Mouse (Mus musculus): Measurements from ENCODE around the gene Arid1b. TPM values are rescaled to one million over a fixed set of nuclear protein-coding genes. Genes with fewer than 3 reads are reported as not detected.

Gene Arid1b
- polyA plus RNA-seq, 1 experiment from 2014 or later, result 20.5 TPM

- Histone ChIP-seq H3K27me3 (ENCODE audit: control insufficient read depth, insufficient read depth, low read length) (no peaks in the 10 kb centered on the region), H3K27ac (no peak overlapping the region), H3K36me3 (replicated peaks; ENCODE audit: control insufficient read depth, insufficient read depth) (no peaks in the 10 kb centered on the region), H3K9me3 (ENCODE audit: control insufficient read depth, low read length) (no peaks in the 10 kb centered on the region), H3K4me1 (replicated peaks; ENCODE audit: control insufficient read depth, insufficient read depth, low read length) (peaks cover 55% of the 10 kb centered on the region), H3K4me2 (replicated peaks) (no peak overlapping the region), H3K9ac (no peak overlapping the region), H3K4me3 (replicated peaks; ENCODE audit: low read length) (no peak overlapping the region)
- DNase-seq (ENCODE audit: low spot score) (no peak), ATAC-seq (ENCODE audit: low FRiP score) (no peak)
- WGBS, result 66% methylated on average over 6 of the region's 6 CpGs
Measured at GRCm38 (mm10) chr17:5210101-5210727, 216.1 kb downstream of the Arid1b start.

GRCm38 (mm10) chr17:5210891-5211290 is 216.8 kb downstream of the Arid1b start:
- Histone ChIP-seq H3K4me1 (replicated peaks; ENCODE audit: control insufficient read depth, insufficient read depth, low read length) (peaks cover 55% of the 10 kb centered on the region), H3K4me3 (replicated peaks; ENCODE audit: low read length) (no peak overlapping the region), H3K9me3 (ENCODE audit: control insufficient read depth, low read length) (no peaks in the 10 kb centered on the region), H3K9ac (no peak overlapping the region), H3K27ac (peak overlapping the region; percentile 83), H3K4me2 (replicated peaks) (no peak overlapping the region), H3K27me3 (ENCODE audit: control insufficient read depth, insufficient read depth, low read length) (no peaks in the 10 kb centered on the region), H3K36me3 (replicated peaks; ENCODE audit: control insufficient read depth, insufficient read depth) (no peaks in the 10 kb centered on the region)
- DNase-seq (ENCODE audit: low spot score) (no peak), ATAC-seq (ENCODE audit: low FRiP score) (no peak)
- WGBS, result 83% methylated on average over 7 of the region's 7 CpGs

- no peaks in the 10 kb centered on the region for H3K9me3 ChIP-seq (ENCODE audit: control insufficient read depth, low read length)
- H3K36me3 ChIP-seq (replicated peaks; ENCODE audit: control insufficient read depth, insufficient read depth), result no peaks in the 10 kb centered on the region
- WGBS, result 14% methylated on average over 12 of the region's 12 CpGs
- H3K4me1 ChIP-seq (replicated peaks; ENCODE audit: control insufficient read depth, insufficient read depth, low read length), result peaks cover 59% of the 10 kb centered on the region
- DNase-seq (ENCODE audit: low spot score) (peak; percentile 74), ATAC-seq (ENCODE audit: low FRiP score) (peak; percentile 68)
- peak overlapping the region; percentile 83 for H3K27ac ChIP-seq
- H3K27me3 ChIP-seq (ENCODE audit: control insufficient read depth, insufficient read depth, low read length), result no peaks in the 10 kb centered on the region
- H3K4me2 ChIP-seq (replicated peaks), result peak overlapping the region; percentile 2; the same call in 1 of the 2 replicates
- peak overlapping the region; percentile 17; the same call in 1 of the 2 replicates for H3K9ac ChIP-seq
- H3K4me3 ChIP-seq (replicated peaks; ENCODE audit: low read length), result no peak overlapping the region
Measured at GRCm38 (mm10) chr17:5212166-5212565, 218.0 kb downstream of the Arid1b start.

- H3K36me3 ChIP-seq (replicated peaks; ENCODE audit: control insufficient read depth, insufficient read depth), result no peaks in the 10 kb centered on the region
- H3K27me3 ChIP-seq (ENCODE audit: control insufficient read depth, insufficient read depth, low read length), result no peaks in the 10 kb centered on the region
- H3K4me3 ChIP-seq (replicated peaks; ENCODE audit: low read length), result no peak overlapping the region
- H3K27ac ChIP-seq, result peak overlapping the region; percentile 84
- H3K9ac ChIP-seq, result 0 out of 2 replicates have a peak overlapping the region, but pooled peaks have one; percentile 14
- ATAC-seq (ENCODE audit: low FRiP score) (no peak), DNase-seq (ENCODE audit: low spot score) (no peak)
- H3K9me3 ChIP-seq (ENCODE audit: control insufficient read depth, low read length), result no peaks in the 10 kb centered on the region
- H3K4me1 ChIP-seq (replicated peaks; ENCODE audit: control insufficient read depth, insufficient read depth, low read length), result peaks cover 64% of the 10 kb centered on the region
- WGBS, result 41% methylated on average over 6 of the region's 6 CpGs
- H3K4me2 ChIP-seq (replicated peaks), result no peak overlapping the region
Measured at GRCm38 (mm10) chr17:5213441-5213840, 219.3 kb downstream of the Arid1b start.

GRCm38 (mm10) chr17:5215352-5215751 is 221.2 kb downstream of the Arid1b start:
- H3K9ac ChIP-seq, result no peak overlapping the region
- no peak for DNase-seq (ENCODE audit: low spot score)
- no peak overlapping the region for H3K27ac ChIP-seq
- WGBS, result 96% methylated on average over 4 of the region's 4 CpGs
- H3K36me3 ChIP-seq (replicated peaks; ENCODE audit: control insufficient read depth, insufficient read depth), result no peaks in the 10 kb centered on the region
- no peaks in the 10 kb centered on the region for H3K27me3 ChIP-seq (ENCODE audit: control insufficient read depth, insufficient read depth, low read length)
- no peak overlapping the region for H3K4me3 ChIP-seq (replicated peaks; ENCODE audit: low read length)
- peaks cover 75% of the 10 kb centered on the region for H3K4me1 ChIP-seq (replicated peaks; ENCODE audit: control insufficient read depth, insufficient read depth, low read length)
- H3K4me2 ChIP-seq (replicated peaks), result no peak overlapping the region
- H3K9me3 ChIP-seq (ENCODE audit: control insufficient read depth, low read length), result no peaks in the 10 kb centered on the region
- no peak for ATAC-seq (ENCODE audit: low FRiP score)

GRCm38 (mm10) chr17:5216965-5217546 is 222.9 kb downstream of the Arid1b start:
- ATAC-seq (ENCODE audit: low FRiP score) (no peak), DNase-seq (ENCODE audit: low spot score) (no peak)
- H3K9ac ChIP-seq, result no peak overlapping the region
- 39% methylated on average over 10 of the region's 10 CpGs for WGBS
- peaks cover 74% of the 10 kb centered on the region for H3K4me1 ChIP-seq (replicated peaks; ENCODE audit: control insufficient read depth, insufficient read depth, low read length)
- no peaks in the 10 kb centered on the region for H3K27me3 ChIP-seq (ENCODE audit: control insufficient read depth, insufficient read depth, low read length)
- H3K36me3 ChIP-seq (replicated peaks; ENCODE audit: control insufficient read depth, insufficient read depth), result no peaks in the 10 kb centered on the region
- H3K4me2 ChIP-seq (replicated peaks), result no peak overlapping the region
- no peak overlapping the region for H3K27ac ChIP-seq
- H3K9me3 ChIP-seq (ENCODE audit: control insufficient read depth, low read length), result no peaks in the 10 kb centered on the region
- no peak overlapping the region for H3K4me3 ChIP-seq (replicated peaks; ENCODE audit: low read length)

- DNase-seq (ENCODE audit: low spot score), result no peak
Measured at GRCm38 (mm10) chr17:5217852-5218845, 224.0 kb downstream of the Arid1b start.

GRCm38 (mm10) chr17:5218955-5219557 is 224.9 kb downstream of the Arid1b start:
- Histone ChIP-seq H3K4me2 (replicated peaks) (no peak overlapping the region), H3K36me3 (replicated peaks; ENCODE audit: control insufficient read depth, insufficient read depth) (no peaks in the 10 kb centered on the region), H3K27ac (no peak overlapping the region), H3K4me1 (replicated peaks; ENCODE audit: control insufficient read depth, insufficient read depth, low read length) (peaks cover 54% of the 10 kb centered on the region), H3K9ac (no peak overlapping the region), H3K9me3 (ENCODE audit: control insufficient read depth, low read length) (no peaks in the 10 kb centered on the region), H3K4me3 (replicated peaks; ENCODE audit: low read length) (no peak overlapping the region), H3K27me3 (ENCODE audit: control insufficient read depth, insufficient read depth, low read length) (no peaks in the 10 kb centered on the region)
- WGBS, result 72% methylated on average over 6 of the region's 6 CpGs
- no peak for DNase-seq (ENCODE audit: low spot score)
- no peak for ATAC-seq (ENCODE audit: low FRiP score)

More at GRCm38 (mm10) chr17:5217852-5218845, 224.0 kb downstream of the Arid1b start:
- 72% methylated on average over 9 of the region's 9 CpGs for WGBS
- H3K27me3 ChIP-seq (ENCODE audit: control insufficient read depth, insufficient read depth, low read length), result no peaks in the 10 kb centered on the region
- no peak overlapping the region for H3K4me3 ChIP-seq (replicated peaks; ENCODE audit: low read length)
- no peak overlapping the region for H3K4me2 ChIP-seq (replicated peaks)
- no peak overlapping the region for H3K9ac ChIP-seq
- no peaks in the 10 kb centered on the region for H3K9me3 ChIP-seq (ENCODE audit: control insufficient read depth, low read length)
- H3K27ac ChIP-seq, result no peak overlapping the region
- ATAC-seq (ENCODE audit: low FRiP score), result 0 out of 2 replicates have a peak, but pooled peaks have one; percentile 56
- no peaks in the 10 kb centered on the region for H3K36me3 ChIP-seq (replicated peaks; ENCODE audit: control insufficient read depth, insufficient read depth)
- peaks cover 63% of the 10 kb centered on the region for H3K4me1 ChIP-seq (replicated peaks; ENCODE audit: control insufficient read depth, insufficient read depth, low read length)

Measured in hindbrain, embryonic 14.5 days (tissue).